Mouse (Mus musculus) embryonic facial prominence, embryonic 12.5 days (tissue): Measurements from ENCODE around the gene Ctsg. TPM values are rescaled to one million over a fixed set of nuclear protein-coding genes. Genes with fewer than 3 reads are reported as not detected.
"Not testable (repeated sequence)": the region's sequence is repeated elsewhere in the genome, so short reads cannot be mapped to it uniquely, and the experiment has no call there.

Experiments used
- ATAC-seq: fragments of 200-750 bp; cut with Nextera tagmentation; 2 replicates; pipeline ENCODE4 v1.8.0; 2017; ENCODE audit not compliant: insufficient number of reproducible peaks, insufficient read depth, low FRiP score, low TSS enrichment
- H3K27ac ChIP-seq: fragments of 300-500 bp; sonication (generic); 2 replicates; pipeline ENCODE4 v1.5.1; 2016; ENCODE audit warnings: mild to moderate bottlenecking
- H3K27me3 ChIP-seq: fragments of 300-500 bp; sonication (generic); 2 replicates; pipeline ENCODE4 v1.6.1; 2016; ENCODE audit warnings: mild to moderate bottlenecking, moderate library complexity
- H3K36me3 ChIP-seq: fragments of 300-500 bp; sonication (generic); 2 replicates; pipeline ENCODE4 v1.6.1; 2016; ENCODE audit warnings: mild to moderate bottlenecking
- H3K4me1 ChIP-seq: fragments of 300-500 bp; sonication (generic); 2 replicates; pipeline ENCODE4 v1.6.1; 2016
- H3K4me2 ChIP-seq: fragments of 300-500 bp; sonication (generic); replicated peaks from 2 replicates; pipeline ENCODE4 v1.6.1; 2016; ENCODE audit warnings: mild to moderate bottlenecking, moderate library complexity
- H3K4me3 ChIP-seq: fragments of 300-500 bp; sonication (generic); 2 replicates; pipeline ENCODE4 v1.5.1; 2016; ENCODE audit warnings: mild to moderate bottlenecking
- H3K9ac ChIP-seq: fragments of 300-500 bp; sonication (generic); 2 replicates; pipeline ENCODE4 v1.6.1; 2016; ENCODE audit warnings: mild to moderate bottlenecking, moderate library complexity
- H3K9me3 ChIP-seq: fragments of 300-500 bp; sonication (generic); 2 replicates; pipeline ENCODE4 v1.6.1; 2016; ENCODE audit warnings: mild to moderate bottlenecking, moderate library complexity
- WGBS: fragments of 180-500 bp; shearing (Covaris S2); methylation state at CpG from one replicate; pipeline ENCODE4 v1.1.7; 2016; 5-methylcytosine and 5-hydroxymethylcytosine counted together
- microRNA-seq: library from miRNA; unstranded; fragments of <30 nt; microRNA quantifications from one replicate; pipeline ENCODE4, GENCODE M21; 2017
- polyA plus RNA-seq: library from polyadenylated mRNA; unstranded; fragments of >200 nt; fragmentation: Nextera tagmentation; extraction: Ambion mirVana; gene quantifications from 2 replicates; pipeline ENCODE4 v1.2.1, GENCODE M21; 2016

Ctsg gene
- polyA plus RNA-seq, 1 experiment from 2014 or later, result not detected

DNA sequence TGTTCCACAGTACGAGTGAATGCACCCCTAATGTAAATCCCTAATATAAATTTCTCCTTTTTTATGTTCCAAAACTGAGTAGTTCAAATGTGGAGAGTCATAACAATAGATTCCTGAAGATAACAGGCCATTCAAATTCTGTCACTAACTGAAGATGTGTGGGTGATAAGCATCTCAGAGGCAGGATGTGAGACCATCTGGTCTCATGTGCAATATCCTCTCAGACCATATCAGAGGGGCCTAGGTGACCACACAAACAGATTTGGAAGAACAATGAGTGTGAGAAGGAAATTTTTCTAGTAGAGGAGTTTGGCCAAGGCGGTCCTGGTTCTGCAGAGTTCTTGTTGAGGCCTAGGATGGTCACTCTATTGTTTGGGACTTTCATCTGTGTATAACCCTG, 9.0 kb downstream of the Ctsg start:
- ATAC-seq, result no peak
- 75% methylated on average over 2 of the region's 2 CpGs for WGBS

GRCm38 (mm10) chr14:56086711-56087110, 15.7 kb downstream of the Ctsg start:
- no peaks in the 10 kb centered on the region for H3K36me3 ChIP-seq
- H3K9me3 ChIP-seq, result no peaks in the 10 kb centered on the region
- H3K27me3 ChIP-seq, result no peaks in the 10 kb centered on the region
- H3K9ac ChIP-seq, result no peak overlapping the region
- H3K27ac ChIP-seq, result no peak overlapping the region
- H3K4me3 ChIP-seq, result no peak overlapping the region
- WGBS, result 70% methylated on average over 3 of the region's 3 CpGs
- no peak for ATAC-seq
- no peak overlapping the region for H3K4me2 ChIP-seq
- H3K4me1 ChIP-seq, result no peaks in the 10 kb centered on the region

More for the DNA sequence above, 9.0 kb downstream of the Ctsg start:
- Histone ChIP-seq H3K27ac (no peak overlapping the region), H3K36me3 (no peaks in the 10 kb centered on the region), H3K4me1 (no peaks in the 10 kb centered on the region), H3K9ac (no peak overlapping the region), H3K4me3 (no peak overlapping the region), H3K4me2 (no peak overlapping the region), H3K9me3 (no peaks in the 10 kb centered on the region), H3K27me3 (no peaks in the 10 kb centered on the region)

DNA sequence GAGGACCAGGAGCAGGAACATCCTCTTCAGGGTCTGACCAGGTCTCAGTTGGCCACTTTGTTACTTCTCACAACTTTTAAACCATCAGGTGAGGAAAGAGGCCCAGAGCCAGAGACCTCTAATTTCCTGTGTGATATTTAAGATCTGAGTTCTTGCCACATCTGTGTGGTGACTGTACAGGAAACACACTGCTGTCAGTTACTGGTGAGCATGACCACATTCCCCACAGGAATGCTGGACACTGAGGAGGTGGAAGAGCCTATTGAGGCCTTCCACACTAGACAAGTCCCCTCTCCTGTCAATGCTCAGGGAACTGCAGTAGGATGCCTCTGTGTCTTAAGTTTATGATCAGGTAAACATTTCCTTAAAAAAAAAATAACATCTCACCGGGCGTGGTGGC, 17.2 kb downstream of the Ctsg start, which contains the start of gene Mcpt8:
Gene Mcpt8, minus strand, starts transcription at position 107 of the 400 bp plus-strand sequence.
- Histone ChIP-seq H3K9me3 (no peaks in the 10 kb centered on the region), H3K9ac (no peak within 1 kb of the TSS), H3K4me1 (no peaks in the 10 kb centered on the region), H3K36me3 (no peaks in the 10 kb centered on the region), H3K4me3 (no peak within 1 kb of the TSS), H3K4me2 (no peak within 1 kb of the TSS), H3K27me3 (no peaks in the 10 kb centered on the region), H3K27ac (no peak within 1 kb of the TSS)
- 91% methylated on average over 2 of the region's 2 CpGs for WGBS
- no peak for ATAC-seq

DNA sequence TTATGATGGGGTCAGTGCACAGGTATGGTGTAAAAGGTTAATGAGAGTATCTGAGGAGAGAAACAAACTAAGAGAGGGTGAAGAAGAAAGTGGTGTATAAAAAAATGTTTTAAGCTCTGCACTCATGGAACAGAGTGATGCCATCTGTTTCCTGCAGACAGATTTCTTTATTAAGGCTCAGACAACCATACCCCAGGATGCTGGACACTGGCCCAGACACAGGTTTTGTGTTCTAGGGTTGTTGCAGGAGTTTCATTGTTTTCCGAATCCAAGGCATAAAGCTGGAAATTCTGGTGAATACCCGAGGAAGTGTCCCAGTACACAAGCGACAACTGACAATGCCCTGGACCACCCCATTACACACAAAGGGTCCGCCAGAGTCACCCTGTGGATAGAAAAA, 20.4 kb downstream of the Ctsg start:
- Histone ChIP-seq H3K36me3 (no peaks in the 10 kb centered on the region), H3K9ac (no peak overlapping the region), H3K4me1 (no peaks in the 10 kb centered on the region), H3K27ac (no peak overlapping the region), H3K4me3 (no peak overlapping the region), H3K9me3 (no peaks in the 10 kb centered on the region), H3K27me3 (no peaks in the 10 kb centered on the region), H3K4me2 (no peak overlapping the region)
- ATAC-seq, result no peak
- WGBS, result 90% methylated on average over 4 of the region's 4 CpGs

DNA sequence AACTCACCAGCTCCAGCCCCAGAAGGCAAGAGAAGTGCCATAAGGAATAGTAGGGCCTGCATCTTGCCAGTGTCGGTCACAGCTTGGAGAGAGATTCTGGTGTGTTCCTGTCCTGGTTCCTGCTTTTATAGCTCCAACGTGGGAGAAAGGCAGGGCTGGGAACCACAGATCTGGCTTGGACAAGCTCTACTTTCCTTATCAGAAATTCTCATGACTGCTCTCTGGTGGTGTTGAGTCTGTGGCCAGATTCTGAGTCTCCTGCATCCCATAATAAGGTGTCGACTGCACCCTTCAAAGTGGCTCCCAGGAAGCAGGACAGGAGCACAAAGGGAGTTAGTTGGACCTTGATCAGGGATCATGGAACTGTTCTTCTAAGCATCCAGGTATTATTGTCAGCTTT, 40.2 kb downstream of the Ctsg start, which contains the start of gene Mcpt4:
Gene Mcpt4, minus strand, starts transcription at position 101 of the 400 bp plus-strand sequence.
- H3K9ac ChIP-seq, H3K4me2 ChIP-seq, H3K4me3 ChIP-seq, ATAC-seq, H3K36me3 ChIP-seq, H3K4me1 ChIP-seq, H3K27me3 ChIP-seq, H3K9me3 ChIP-seq, H3K27ac ChIP-seq: not testable (repeated sequence)
- 88% methylated on average over 3 of the region's 3 CpGs for WGBS

- ATAC-seq, result no peak
- WGBS, result 86% methylated on average over 4 of the region's 4 CpGs
- no peaks in the 10 kb centered on the region for H3K9me3 ChIP-seq
Observed at GRCm38 (mm10) chr14:56057722-56058121, 44.7 kb downstream of the Ctsg start.

GRCm38 (mm10) chr14:56055408-56055807, 47.0 kb downstream of the Ctsg start:
- Histone ChIP-seq H3K4me3 (no peak overlapping the region), H3K9me3 (no peaks in the 10 kb centered on the region), H3K4me1 (no peaks in the 10 kb centered on the region), H3K9ac (no peak overlapping the region), H3K27me3 (no peaks in the 10 kb centered on the region), H3K4me2 (no peak overlapping the region), H3K36me3 (no peaks in the 10 kb centered on the region), H3K27ac (no peak overlapping the region)
- ATAC-seq, result no peak
- WGBS, result 86% methylated on average over 3 of the region's 3 CpGs

More at GRCm38 (mm10) chr14:56057722-56058121, 44.7 kb downstream of the Ctsg start:
- no peaks in the 10 kb centered on the region for H3K27me3 ChIP-seq
- no peaks in the 10 kb centered on the region for H3K4me1 ChIP-seq
- no peaks in the 10 kb centered on the region for H3K36me3 ChIP-seq
- H3K4me2 ChIP-seq, result no peak overlapping the region
- H3K9ac ChIP-seq, result no peak overlapping the region
- H3K27ac ChIP-seq, result no peak overlapping the region
- no peak overlapping the region for H3K4me3 ChIP-seq

Small RNAs within 50 kb of the gene (microRNA-seq; reads per million reads assigned to microRNA genes)
- not detected for gene Mir6949

Other genes with a start within 250 kb of the Ctsg start
- 41.4 and 41.7 TPM in 2 replicates for gene Nynrin, start 248.6 kb downstream of the Ctsg start, polyA plus RNA-seq
- gene Cbln3, start 218.2 kb downstream of the Ctsg start, polyA plus RNA-seq, result 0.28 and 0.42 TPM in 2 replicates
- 31.6 and 31.8 TPM in 2 replicates for gene Khnyn, start 217.6 kb downstream of the Ctsg start, polyA plus RNA-seq
- 69.9 and 77.7 TPM in 2 replicates for gene Sdr39u1, start 202.3 kb downstream of the Ctsg start, polyA plus RNA-seq
- gene Cma1, start 157.9 kb downstream of the Ctsg start, polyA plus RNA-seq, result 0.60 and 0.85 TPM in 2 replicates
- not detected in 2 replicates for gene Cma2, start 151.6 kb downstream of the Ctsg start, polyA plus RNA-seq
- not detected in 2 replicates for gene Mcpt1, start 84.6 kb downstream of the Ctsg start, polyA plus RNA-seq
- gene Mcpt9, start 72.1 kb downstream of the Ctsg start, polyA plus RNA-seq, result not detected in 2 replicates
- not detected in 2 replicates for gene Mcpt2, start 60.5 kb downstream of the Ctsg start, polyA plus RNA-seq
- not detected in 2 replicates for gene Mcpt4, start 40.3 kb downstream of the Ctsg start, polyA plus RNA-seq
- not detected in 2 replicates for gene Mcpt8, start 17.3 kb downstream of the Ctsg start, polyA plus RNA-seq
- gene Gzme, start 18.1 kb upstream of the Ctsg start, polyA plus RNA-seq, result not detected in 2 replicates
- gene Gzmd, start 30.0 kb upstream of the Ctsg start, polyA plus RNA-seq, result not detected in 2 replicates
- not detected in 2 replicates for gene Gzmg, start 57.0 kb upstream of the Ctsg start, polyA plus RNA-seq
- gene Gzmn, start 72.0 kb upstream of the Ctsg start, polyA plus RNA-seq, result not detected in 2 replicates
- gene Gzmf, start 108.8 kb upstream of the Ctsg start, polyA plus RNA-seq, result not detected in 2 replicates
- gene Gzmc, start 132.1 kb upstream of the Ctsg start, polyA plus RNA-seq, result not detected in 2 replicates
- 0.22 TPM in 1 of 2 replicates, not detected in the other for gene Gzmb, start 159.7 kb upstream of the Ctsg start, polyA plus RNA-seq